ENCODE assay signal across 23 mouse cellular contexts in the genomic region with DNA sequence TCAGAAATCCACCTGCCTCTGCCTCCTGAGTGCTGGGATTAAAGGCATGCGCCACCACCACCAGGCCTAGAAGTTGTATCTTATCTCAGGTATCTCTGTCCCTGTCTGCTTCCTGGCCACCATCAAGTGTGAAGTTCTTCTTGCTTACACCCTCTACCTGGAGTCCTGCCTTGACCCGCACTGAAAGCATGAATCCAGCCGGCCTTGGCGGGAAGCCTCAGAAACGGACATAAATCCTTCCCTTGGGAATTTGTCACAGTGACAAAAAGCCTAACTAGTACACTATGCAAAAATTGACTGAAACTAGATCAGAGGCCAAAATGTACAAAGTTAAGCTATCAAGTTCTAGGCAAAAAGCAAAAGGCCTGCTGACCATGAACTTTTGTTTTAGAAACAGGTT. TPM values are rescaled to one million over a fixed set of nuclear protein-coding genes. Genes with fewer than 3 reads are reported as not detected.
"Had no signal": no experiment of that assay in that cellular context is flagged by ENCODE, and none has a peak within 500 bp of the region (broad histone marks: within the 10 kb centered on the region; RNA-seq: fewer than 3 reads in every experiment).

No protein-coding gene starts in this region.

- H3K4me3 ChIP-seq: kidney, embryonic 15.5 days; left cerebral cortex, adult 2 months; liver, embryonic 12.5 days; liver, embryonic 15.5 days; lung, embryonic 15.5 days; megakaryocyte, embryonic 14.5 days; midbrain, embryonic 10.5 days; midbrain, embryonic 13.5 days; myocyte; neural tube, embryonic 13.5 days; stomach, embryonic 15.5 days had no signal

- DNase-seq: kidney, postnatal 10 days; kidney, postnatal 36 days; layer of hippocampus, postnatal 36 days; lung, adult 18-20 months; lung, postnatal 10 days; lung, postnatal 36 days; retina, postnatal 1 day; right cerebral cortex, postnatal 25 days; spleen, adult 18-20 months; thymus, postnatal 25 days had no signal

- ATAC-seq: liver, embryonic 12.5 days; midbrain, embryonic 13.5 days; midbrain, embryonic 16.5 days had no signal

- H3K9ac ChIP-seq: kidney, embryonic 15.5 days; liver, embryonic 12.5 days; liver, embryonic 15.5 days; lung, embryonic 15.5 days; midbrain, embryonic 13.5 days; neural tube, embryonic 13.5 days; stomach, embryonic 15.5 days had no signal

- H3K27ac ChIP-seq: kidney, embryonic 15.5 days; left cerebral cortex, adult 2 months; liver, embryonic 12.5 days; liver, embryonic 15.5 days; lung, embryonic 15.5 days; midbrain, embryonic 10.5 days; midbrain, embryonic 13.5 days; neural tube, embryonic 13.5 days; stomach, embryonic 15.5 days had no signal

- H3K9me3 ChIP-seq: kidney, embryonic 15.5 days; liver, embryonic 12.5 days; liver, embryonic 15.5 days; lung, embryonic 15.5 days; megakaryocyte, embryonic 14.5 days; midbrain, embryonic 10.5 days; midbrain, embryonic 13.5 days; neural tube, embryonic 13.5 days; stomach, embryonic 15.5 days had no signal

- H3K4me1 ChIP-seq: kidney, embryonic 15.5 days; liver, embryonic 12.5 days; liver, embryonic 15.5 days; midbrain, embryonic 10.5 days had no signal

- H3K27me3 ChIP-seq: lung, embryonic 15.5 days; midbrain, embryonic 13.5 days; neural tube, embryonic 13.5 days; stomach, embryonic 15.5 days had no signal

- H3K36me3 ChIP-seq: kidney, embryonic 15.5 days; liver, embryonic 12.5 days; liver, embryonic 15.5 days; lung, embryonic 15.5 days; midbrain, embryonic 10.5 days; midbrain, embryonic 13.5 days; neural tube, embryonic 13.5 days; stomach, embryonic 15.5 days had no signal

- H3K4me2 ChIP-seq: kidney, embryonic 15.5 days; liver, embryonic 12.5 days; liver, embryonic 15.5 days; lung, embryonic 15.5 days; midbrain, embryonic 13.5 days; neural tube, embryonic 13.5 days; stomach, embryonic 15.5 days had no signal

RNA-seq across cellular contexts. Expression of a gene that starts 26.4 kb away (rescaled TPM):
- total RNA-seq: monocyte, adult 5-6 weeks had no signal
